Mouse (Mus musculus) C2C12 (cell line): ENCODE data around the gene Cdadc1. TPM values are rescaled to one million over a fixed set of nuclear protein-coding genes. Genes with fewer than 3 reads are reported as not detected.

Source experiments
- H3K27me3 ChIP-seq: one replicate; pipeline ENCODE4 v1.6.1; 2011; ENCODE audit not compliant: control insufficient read depth, insufficient read depth, insufficient read length
- H3K36me3 ChIP-seq: one replicate; pipeline ENCODE4 v1.6.1; 2011; ENCODE audit not compliant: control insufficient read depth, insufficient read depth
- H3K4me3 ChIP-seq: one replicate; pipeline ENCODE4 v1.5.1; 2011; ENCODE audit warnings: mild to moderate bottlenecking, control low read depth; ENCODE audit not compliant: poor library complexity, insufficient read depth, severe bottlenecking
- H3K79me2 ChIP-seq: one replicate; pipeline ENCODE4 v1.6.1; 2011; ENCODE audit not compliant: control insufficient read depth, insufficient read depth
- H3K79me3 ChIP-seq: one replicate; pipeline ENCODE4 v1.6.1; 2011; ENCODE audit warnings: low read depth, control low read depth
- H3ac ChIP-seq: one replicate; pipeline ENCODE3; 2011; ENCODE audit warnings: low read depth; ENCODE audit not compliant: control insufficient read depth, insufficient read length
- CEBPB ChIP-seq: IDR thresholded peaks from one replicate; pipeline ENCODE4 v1.6.1; 2011; ENCODE audit warnings: low read depth, mild to moderate bottlenecking, control low read depth, moderate library complexity
- CTCF ChIP-seq: IDR thresholded peaks from one replicate; pipeline ENCODE4 v1.5.1; 2011; ENCODE audit not compliant: control insufficient read depth, insufficient read depth, insufficient read length
- FOSL1 ChIP-seq: IDR thresholded peaks from one replicate; pipeline ENCODE4 v1.8.0; 2011; ENCODE audit warnings: mild to moderate bottlenecking, low read length; ENCODE audit not compliant: poor library complexity, insufficient read depth, severe bottlenecking
- MAX ChIP-seq: IDR thresholded peaks from one replicate; pipeline ENCODE4 v1.6.1; 2011; ENCODE audit warnings: mild to moderate bottlenecking, control low read depth
- MYOD1 ChIP-seq: IDR thresholded peaks from one replicate; pipeline ENCODE4 v1.6.1; 2011; ENCODE audit warnings: low read depth; ENCODE audit not compliant: control insufficient read depth, insufficient read length
- MYOG ChIP-seq: IDR thresholded peaks from one replicate; pipeline ENCODE4 v1.6.1; 2011; ENCODE audit not compliant: control insufficient read depth, insufficient read length; ENCODE audit errors: extremely low read depth
- USF1 ChIP-seq: IDR thresholded peaks from one replicate; pipeline ENCODE4 v1.6.1; 2011; ENCODE audit warnings: low read depth, mild to moderate bottlenecking, control low read depth, moderate library complexity
- polyA plus RNA-seq: library from polyadenylated mRNA; unstranded; fragments of >200 nt; fragmentation: generic; extraction: Trizol; gene quantifications from one replicate; pipeline ENCODE4 v1.2.1, GENCODE M21; 2012; ENCODE audit warnings: missing spikeins

Gene Cdadc1
- polyA plus RNA-seq, 1 experiment: 8.2 TPM

DNA sequence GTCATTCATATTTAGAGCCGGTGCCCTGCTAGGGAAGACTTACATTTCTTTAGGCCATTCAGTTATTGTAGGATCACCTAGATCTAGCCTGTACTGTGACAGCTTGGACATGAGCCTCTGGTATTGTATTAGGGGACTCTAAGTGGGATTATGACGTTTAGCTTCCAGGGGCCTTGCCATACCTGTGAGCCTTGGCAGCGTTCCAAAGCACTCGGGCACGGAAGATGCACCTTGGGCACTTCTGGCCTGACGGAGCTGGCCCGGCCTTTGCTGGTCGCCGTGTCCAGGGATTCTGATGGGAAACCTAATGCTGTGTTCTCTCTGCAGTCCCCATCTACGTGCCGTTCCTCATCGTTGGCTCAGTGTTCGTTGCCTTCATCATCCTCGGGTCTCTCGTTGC is 31.5 kb upstream of the Cdadc1 start:
- Histone ChIP-seq H3K79me3 (no peaks in the 10 kb centered on the region), H3K27me3 (peaks cover 34% of the 10 kb centered on the region), H3ac (no peak overlapping the region), H3K79me2 (no peaks in the 10 kb centered on the region), H3K4me3 (no peak overlapping the region), H3K36me3 (no peaks in the 10 kb centered on the region)
- no peak for TF ChIP-seq CTCF
- TF ChIP-seq FOSL1: no peak
- TF ChIP-seq CEBPB: no peak
- TF ChIP-seq MYOD1: no peak
- TF ChIP-seq USF1: no peak
- no peak for TF ChIP-seq MAX
- TF ChIP-seq MYOG: no peak

DNA sequence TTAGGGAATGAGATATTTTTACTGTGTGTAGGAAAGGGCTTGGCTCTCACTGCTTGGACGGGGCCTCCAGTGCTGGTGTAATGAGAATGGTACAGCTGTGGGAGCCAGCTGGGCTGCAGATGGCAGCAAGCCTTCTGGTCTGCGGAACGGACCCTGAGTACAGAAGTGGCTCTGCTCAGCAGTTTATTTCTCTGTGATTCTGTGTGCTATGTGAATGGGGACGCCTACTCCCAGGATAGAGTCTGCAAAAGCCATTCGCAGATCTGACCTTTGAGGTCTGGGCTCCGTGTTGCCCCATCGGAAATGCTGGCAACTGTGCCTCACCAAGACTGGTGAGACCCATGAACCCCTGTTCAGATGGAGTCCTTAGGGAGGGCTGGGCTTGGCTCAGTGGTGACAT is 30.1 kb upstream of the Cdadc1 start:
- Histone ChIP-seq H3K36me3 (no peaks in the 10 kb centered on the region), H3K27me3 (peaks cover 34% of the 10 kb centered on the region), H3K4me3 (no peak overlapping the region), H3ac (no peak overlapping the region), H3K79me2 (no peaks in the 10 kb centered on the region), H3K79me3 (no peaks in the 10 kb centered on the region)
- TF ChIP-seq MYOD1: no peak
- no peak for TF ChIP-seq USF1
- TF ChIP-seq MYOG: no peak
- no peak for TF ChIP-seq CTCF
- TF ChIP-seq FOSL1: no peak
- TF ChIP-seq MAX: no peak

DNA sequence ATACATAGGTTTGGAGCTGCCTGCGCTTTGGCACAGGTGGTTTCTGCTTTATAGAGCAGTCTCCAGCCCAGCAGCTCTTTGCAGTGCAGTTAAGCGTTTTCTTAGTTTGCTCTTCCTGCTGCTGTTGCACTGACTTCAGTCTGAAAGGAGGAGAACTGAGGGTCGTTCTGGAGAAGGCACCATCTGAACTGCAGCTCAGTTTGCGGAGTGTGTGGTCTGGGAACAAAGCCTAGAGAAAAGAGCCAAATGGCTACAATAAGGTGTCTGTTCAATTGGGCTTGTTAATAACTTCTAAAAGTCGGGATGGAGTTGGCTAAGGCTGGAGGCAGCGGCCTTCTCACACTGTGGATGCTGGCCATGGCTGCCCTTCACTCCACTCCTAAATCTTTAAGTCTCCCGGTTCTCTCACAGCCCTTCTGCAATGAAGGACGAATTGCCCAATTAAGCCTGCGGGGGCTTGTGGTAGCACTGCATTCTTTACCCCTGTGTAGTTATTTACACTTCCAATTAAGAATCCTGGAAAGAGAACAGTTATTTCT is 29.5 kb upstream of the Cdadc1 start:
- no peaks in the 10 kb centered on the region for H3K36me3 ChIP-seq
- H3K79me3 ChIP-seq: no peaks in the 10 kb centered on the region
- no peak overlapping the region for H3ac ChIP-seq
- TF ChIP-seq MAX: no peak
- TF ChIP-seq CEBPB: no peak
- TF ChIP-seq MYOG: no peak
- no peak for TF ChIP-seq USF1
- TF ChIP-seq MYOD1: no peak
- no peak for TF ChIP-seq FOSL1
- no peak for TF ChIP-seq CTCF
- no peak overlapping the region for H3K4me3 ChIP-seq
- H3K27me3 ChIP-seq: peaks cover 34% of the 10 kb centered on the region
- no peaks in the 10 kb centered on the region for H3K79me2 ChIP-seq

DNA sequence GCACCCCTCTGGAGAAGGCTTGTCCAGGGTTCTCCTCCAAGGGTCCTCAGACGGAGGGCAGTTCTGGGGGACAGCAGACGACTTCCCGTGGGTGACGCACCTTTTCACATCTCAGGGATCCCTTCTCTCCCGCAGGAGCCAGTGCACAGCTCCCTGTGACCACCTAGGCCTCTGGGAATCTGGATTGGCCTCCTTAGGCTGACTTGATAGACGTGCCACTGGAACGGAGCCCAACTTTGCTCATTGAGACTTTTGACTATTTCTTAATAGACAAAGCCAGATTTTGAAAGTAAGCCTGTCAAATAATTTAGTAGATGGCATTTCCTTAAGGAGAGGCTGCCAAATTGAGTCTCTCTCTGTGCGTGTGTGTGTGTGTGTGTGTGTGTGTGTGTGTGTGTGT is 29.0 kb upstream of the Cdadc1 start:
- Histone ChIP-seq H3K4me3 (no peak overlapping the region), H3K79me2 (no peaks in the 10 kb centered on the region), H3K79me3 (no peaks in the 10 kb centered on the region), H3ac (no peak overlapping the region), H3K36me3 (no peaks in the 10 kb centered on the region), H3K27me3 (peaks cover 34% of the 10 kb centered on the region)
- no peak for TF ChIP-seq FOSL1
- no peak for TF ChIP-seq CTCF
- no peak for TF ChIP-seq USF1
- TF ChIP-seq CEBPB: no peak
- no peak for TF ChIP-seq MAX
- no peak for TF ChIP-seq MYOD1
- no peak for TF ChIP-seq MYOG

DNA sequence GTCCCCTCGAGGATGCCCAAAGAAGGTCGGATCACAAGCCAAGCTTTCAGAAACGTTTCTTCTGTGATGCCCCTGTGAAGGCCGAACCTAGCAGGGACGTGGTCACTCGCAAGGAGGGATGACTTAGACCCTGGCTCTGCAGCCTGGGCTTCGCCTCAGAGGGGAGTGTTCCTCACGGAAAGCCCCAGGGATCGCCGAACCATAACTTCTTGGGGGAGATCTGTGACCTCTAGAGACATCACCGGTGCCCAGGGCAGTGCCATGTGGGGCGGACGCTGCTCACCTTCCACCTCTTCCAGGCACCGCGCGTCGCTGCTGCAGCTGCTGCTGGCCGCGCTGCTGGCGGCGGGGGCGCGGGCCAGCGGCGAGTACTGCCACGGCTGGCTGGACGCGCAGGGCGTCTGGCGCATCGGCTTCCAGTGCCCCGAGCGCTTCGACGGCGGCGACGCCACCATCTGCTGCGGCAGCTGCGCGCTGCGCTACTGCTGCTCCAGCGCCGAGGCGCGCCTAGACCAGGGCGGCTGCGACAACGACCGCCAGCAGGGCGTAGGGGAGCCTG is 28.1 kb upstream of the Cdadc1 start:
- H3K79me2 ChIP-seq: no peaks in the 10 kb centered on the region
- TF ChIP-seq USF1 (no peak), MYOG (no peak), FOSL1 (no peak)
- peaks cover 34% of the 10 kb centered on the region for H3K27me3 ChIP-seq

DNA sequence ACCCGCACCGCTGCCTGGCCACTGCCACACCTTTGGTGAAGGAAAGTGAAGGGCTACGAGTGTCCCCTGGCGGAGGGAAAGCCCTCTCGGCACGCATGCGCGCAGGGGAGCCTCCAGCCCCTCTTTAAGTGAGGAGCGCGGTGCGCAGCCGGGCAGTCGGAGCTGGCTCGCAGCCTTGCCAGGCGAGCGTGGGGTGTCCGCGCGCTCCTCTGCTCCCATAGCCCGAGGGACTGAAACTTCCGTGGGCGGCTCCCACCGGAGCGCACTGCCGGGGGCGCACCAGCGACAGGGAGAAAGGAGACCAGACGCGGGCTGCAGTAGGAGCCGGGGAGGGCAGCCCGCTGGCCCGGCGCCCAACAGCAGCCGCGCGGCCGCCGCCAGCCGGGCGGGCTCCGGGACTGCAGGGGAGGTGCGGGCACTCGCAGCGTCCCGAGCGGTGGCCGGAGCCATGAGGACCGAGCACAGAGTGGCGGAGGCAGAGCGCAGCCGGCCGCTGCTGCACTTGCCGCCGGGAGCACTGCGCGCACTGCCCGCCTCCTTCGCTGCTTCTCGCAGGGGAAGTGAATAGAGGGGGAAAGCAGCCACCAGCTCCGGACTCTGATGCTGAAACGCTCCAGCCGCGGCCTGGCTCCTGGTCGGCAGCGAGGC is 27.5 kb upstream of the Cdadc1 start, which contains the start of gene Shisa2:
Shisa2 (plus strand) TSS at position 151 of the 648 bp plus-strand sequence.
- Histone ChIP-seq H3K36me3 (no peaks in the 10 kb centered on the region), H3K4me3 (no peak within 1 kb of the TSS), H3K27me3 (peaks cover 34% of the 10 kb centered on the region), H3K79me3 (no peaks in the 10 kb centered on the region), H3ac (no peak within 1 kb of the TSS), H3K79me2 (no peaks in the 10 kb centered on the region)
- TF ChIP-seq CEBPB (no peak), FOSL1 (no peak), USF1 (no peak)

More for the DNA sequence above, 28.1 kb upstream of the Cdadc1 start:
- Histone ChIP-seq H3ac (no peak overlapping the region), H3K4me3 (no peak overlapping the region), H3K36me3 (no peaks in the 10 kb centered on the region), H3K79me3 (no peaks in the 10 kb centered on the region)
